Mouse (Mus musculus) cerebellum, adult 11 months (tissue): Measurements from ENCODE around the gene Pecam1.
"Not testable (repeated sequence)": the region's sequence is repeated elsewhere in the genome, so short reads cannot be mapped to it uniquely, and the experiment has no call there.

Experiments
- DNase-seq: peaks from one replicate; pipeline ENCODE4 v3.0.0; 2022

Pecam1 gene

DNA sequence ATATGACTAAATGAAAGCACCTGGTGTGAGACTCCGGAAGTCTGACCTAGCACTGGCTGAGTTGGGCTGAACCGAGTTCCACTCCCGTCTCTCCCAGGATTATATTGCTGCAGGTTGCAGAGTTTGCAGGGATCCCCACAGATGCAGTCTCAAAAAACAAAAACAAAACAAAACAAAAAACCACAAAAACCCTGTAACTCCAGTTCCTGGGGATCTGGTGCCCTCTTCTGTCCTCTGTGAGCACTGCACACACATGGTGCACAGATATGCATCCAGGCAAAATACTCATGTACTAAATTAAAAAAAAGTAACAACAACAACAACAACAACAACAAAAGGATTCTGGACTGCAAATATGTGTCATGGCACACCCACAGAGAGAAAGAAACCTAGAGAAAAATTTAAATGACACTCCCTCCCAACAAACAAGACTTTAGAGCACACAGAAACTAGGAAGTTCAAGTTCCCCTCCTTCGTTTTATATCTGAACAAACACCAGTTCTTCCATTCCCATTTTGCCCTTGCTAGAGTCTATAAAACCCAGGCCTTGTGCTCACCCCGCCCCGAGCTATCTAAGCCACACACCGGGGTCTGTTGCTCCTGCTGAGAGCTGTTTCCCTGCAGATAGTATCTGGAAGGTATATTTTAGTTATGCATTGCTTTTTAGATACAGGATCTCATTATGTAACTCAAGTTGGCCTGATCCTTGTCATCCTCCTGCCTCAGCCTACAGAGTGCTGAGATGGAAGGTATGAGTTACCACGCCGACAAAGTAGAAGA is 20.0 kb upstream of the Pecam1 start:
- DNase-seq, result no peak

- DNase-seq, result no peak
Measured at GRCm38 (mm10) chr11:106767516-106767915, 17.1 kb upstream of the Pecam1 start.

GRCm38 (mm10) chr11:106766611-106767162 is 16.3 kb upstream of the Pecam1 start:
- no peak for DNase-seq

DNA sequence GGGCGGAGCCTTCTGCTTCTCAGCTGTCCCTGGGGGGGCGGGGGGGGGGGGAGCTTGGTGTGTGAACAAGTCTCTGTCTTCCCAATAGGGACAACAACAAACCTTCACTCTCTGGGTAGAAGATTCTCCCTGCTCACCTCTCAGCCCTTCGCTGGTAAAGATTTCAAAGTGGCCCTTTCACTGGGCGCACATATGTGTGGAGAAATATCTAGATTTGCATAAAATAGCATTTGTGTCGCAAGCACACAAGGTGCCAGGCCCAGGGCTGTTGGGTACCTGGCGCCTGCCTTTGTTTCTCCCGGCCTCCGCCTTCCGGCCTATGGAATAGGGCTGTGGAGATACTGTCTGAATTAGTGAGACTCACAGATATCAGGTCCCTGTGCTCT is 12.4 kb upstream of the Pecam1 start:
- no peak for DNase-seq

DNA sequence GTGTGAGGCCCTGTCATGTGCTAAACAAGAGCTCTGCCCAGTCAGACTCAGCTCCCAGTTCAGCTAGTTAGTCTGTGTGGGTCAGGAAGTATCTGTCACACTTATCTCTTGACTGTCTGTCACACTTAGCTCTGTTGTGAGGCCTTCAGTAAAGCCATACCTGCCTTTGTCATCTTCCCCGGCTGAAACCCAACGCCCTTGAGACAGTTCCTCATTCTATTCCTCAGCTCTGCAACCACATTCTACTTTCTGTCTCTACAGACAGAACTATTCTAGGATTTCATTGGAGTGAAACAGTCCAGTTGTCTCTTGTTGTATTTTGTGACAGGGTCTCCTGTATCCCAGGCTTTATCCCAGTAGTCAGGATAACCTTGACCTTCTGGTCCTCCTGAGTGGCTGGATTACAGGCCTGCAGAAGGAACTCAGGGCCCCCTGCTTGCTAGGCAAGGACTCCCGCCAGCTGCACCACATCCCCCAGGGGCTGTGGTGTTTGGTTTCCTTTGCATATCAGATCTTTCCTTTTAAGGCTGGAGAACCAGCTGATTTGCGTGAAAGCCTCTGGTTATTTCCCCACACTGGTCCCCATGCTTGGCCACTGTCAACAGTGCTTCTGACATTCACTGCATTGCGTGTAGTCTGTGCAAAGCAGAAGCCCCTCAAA is 11.8 kb upstream of the Pecam1 start:
- no peak for DNase-seq

DNA sequence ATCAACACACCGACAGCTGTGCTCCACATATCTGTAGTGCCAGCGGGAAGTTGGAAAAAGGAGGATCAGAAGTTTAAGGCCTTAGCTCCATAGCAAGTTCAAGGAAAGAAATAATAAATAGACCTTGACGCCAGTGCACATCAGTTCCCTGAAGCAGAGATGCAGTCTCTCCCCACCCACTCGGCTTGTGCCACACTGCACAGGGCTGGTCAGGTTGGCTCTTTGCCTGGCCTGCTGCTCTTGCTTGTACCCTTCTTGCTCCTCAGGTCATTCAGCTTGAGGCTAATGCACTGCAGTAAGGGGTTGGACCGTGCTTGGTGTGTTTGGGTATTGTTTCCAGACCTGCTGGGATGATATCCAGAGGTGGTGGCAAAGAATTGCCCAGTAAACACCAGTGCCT is 10.1 kb upstream of the Pecam1 start:
- DNase-seq, result no peak

- no peak for DNase-seq
Measured at GRCm38 (mm10) chr11:106759028-106759427, 8.6 kb upstream of the Pecam1 start.

GRCm38 (mm10) chr11:106755583-106755982 is 5.2 kb upstream of the Pecam1 start:
- DNase-seq, result no peak

DNA sequence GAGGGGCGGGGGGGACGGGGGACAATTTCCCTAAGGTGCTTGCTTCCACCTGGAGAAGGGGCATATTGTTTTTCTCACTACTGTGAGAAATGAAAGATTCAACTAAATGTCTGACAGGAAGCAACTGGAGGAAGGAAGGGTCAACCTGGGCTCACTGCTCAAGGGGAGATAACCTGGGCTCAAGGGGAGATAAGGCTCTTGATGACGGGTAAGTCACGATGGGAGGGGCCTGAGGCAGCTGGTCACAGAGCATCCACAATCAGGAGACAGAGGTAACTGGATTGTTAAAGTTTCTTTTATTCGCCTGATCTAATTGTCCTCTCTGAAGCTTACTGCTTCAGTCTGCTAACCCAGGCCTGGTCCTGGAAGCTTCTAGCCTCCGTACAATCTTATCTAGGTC is 2.9 kb upstream of the Pecam1 start:
- no peak for DNase-seq

DNA sequence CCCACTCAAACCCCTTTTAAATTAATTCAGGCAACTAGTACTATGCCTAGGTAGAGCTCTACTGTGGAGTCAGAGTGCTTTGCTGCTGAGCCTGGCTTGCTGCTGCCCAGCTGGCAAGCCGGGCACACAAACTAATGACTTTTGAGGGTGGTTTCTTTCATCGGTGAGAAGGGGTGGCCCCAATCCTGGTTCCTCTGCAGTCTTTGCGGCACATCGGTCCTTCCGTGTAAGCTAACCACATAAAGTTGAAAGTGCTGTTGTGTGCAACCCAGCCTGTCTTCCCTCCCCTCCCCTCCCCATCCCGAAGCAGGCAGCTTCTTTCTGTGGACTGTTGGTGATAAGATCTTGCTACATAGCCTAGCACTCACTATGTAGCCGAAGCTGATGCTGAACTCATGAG is 1.7 kb upstream of the Pecam1 start:
- DNase-seq, result no peak

- no peak for DNase-seq
Measured at GRCm38 (mm10) chr11:106751039-106752018, 901 bp upstream of the Pecam1 start, which contains the start of gene Milr1. TSS of gene Milr1 (plus strand) at chr11:106751226.

DNA sequence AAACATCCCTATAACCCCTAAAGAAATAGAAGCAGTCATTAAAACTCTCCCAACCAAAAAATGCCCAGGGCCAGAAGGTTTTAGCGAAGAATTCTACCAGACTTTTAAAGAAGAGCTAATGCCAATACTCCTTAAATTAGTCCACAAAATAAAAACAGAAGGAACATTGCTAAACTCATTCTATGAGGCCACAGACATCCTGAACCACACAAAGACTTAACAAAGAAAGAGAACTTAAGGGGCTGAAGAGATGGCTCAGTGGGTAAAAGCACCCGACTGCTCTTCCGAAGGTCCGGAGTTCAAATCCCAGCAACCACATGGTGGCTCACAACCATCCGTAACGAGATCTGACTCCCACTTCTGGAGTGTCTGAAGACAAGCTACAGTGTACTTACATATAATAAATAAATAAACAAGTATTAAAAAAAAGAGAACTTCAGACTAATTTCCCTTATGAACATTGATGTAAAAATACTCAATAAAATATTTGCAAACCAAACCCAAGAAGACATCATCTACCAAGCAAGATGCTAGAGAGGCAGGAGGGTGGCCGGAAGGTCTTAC is 789 bp downstream of the Pecam1 start:
- DNase-seq, result not testable (repeated sequence)

DNA sequence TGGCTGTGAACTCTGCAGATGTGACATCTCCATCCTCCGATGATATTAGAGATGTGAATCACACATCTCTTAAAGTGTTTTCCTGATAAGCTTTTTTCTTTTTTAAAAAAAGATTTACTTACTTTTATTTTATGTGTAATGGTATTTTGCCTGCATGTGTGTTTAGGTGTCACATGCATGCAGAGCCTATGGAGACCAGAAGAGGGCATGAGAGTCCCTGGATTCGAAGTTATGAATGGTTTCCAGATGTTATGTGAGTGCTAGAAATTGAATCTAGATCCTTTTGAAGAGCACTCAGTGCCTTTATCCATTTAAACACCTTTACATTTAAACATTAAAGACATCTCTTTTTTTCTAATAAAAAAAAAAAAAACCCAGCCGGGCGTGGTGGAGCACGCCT is 5.5 kb downstream of the Pecam1 start:
- no peak for DNase-seq

- no peak for DNase-seq
Measured at GRCm38 (mm10) chr11:106742388-106742841, 8.0 kb downstream of the Pecam1 start.

GRCm38 (mm10) chr11:106741826-106742225 is 8.6 kb downstream of the Pecam1 start:
- DNase-seq, result no peak

- DNase-seq, result no peak
Measured at GRCm38 (mm10) chr11:106741232-106741631, 9.2 kb downstream of the Pecam1 start.

GRCm38 (mm10) chr11:106740724-106741123 is 9.7 kb downstream of the Pecam1 start:
- not testable (repeated sequence) for DNase-seq

DNA sequence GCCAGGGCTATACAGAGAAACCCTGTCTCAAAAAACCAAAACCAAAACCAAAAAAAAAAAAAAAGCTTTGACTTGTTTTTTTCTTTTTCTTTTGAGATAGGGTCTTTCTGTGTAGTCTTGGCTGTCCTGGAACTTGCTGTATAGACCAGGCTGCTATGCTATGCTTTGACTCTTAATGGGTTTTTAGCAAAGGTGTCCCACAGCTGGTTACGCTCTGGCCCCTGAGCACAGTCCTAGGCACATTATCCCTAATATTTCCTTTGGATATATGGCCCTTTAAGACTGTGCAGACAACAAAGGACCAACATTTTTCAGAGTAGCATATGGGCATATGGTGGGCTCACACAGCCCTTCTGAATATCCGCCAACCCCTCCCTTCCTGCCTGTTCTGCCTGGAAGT is 11.3 kb downstream of the Pecam1 start:
- no peak for DNase-seq

GRCm38 (mm10) chr11:106737178-106737621 is 13.2 kb downstream of the Pecam1 start:
- no peak for DNase-seq

DNA sequence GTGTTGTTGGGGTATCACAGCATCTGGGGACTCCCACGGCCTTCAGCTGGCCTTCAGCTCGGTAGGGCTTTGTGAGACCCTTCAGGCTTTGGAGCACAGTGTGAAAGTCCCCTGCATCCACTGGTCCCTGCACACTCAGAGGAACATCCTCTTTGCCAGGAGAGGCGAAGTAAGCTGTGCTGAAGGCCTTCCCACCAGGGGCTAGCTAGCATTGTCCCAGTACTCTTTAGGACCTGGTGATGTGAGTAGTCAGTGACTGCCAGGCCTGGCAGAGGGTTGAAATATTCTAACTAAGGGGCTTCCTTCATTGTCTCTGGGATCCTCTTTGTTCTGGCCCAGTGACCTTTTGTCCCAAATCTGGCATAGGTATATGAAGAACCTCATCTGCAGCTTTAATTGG is 13.8 kb downstream of the Pecam1 start:
- no peak for DNase-seq

GRCm38 (mm10) chr11:106730714-106731113 is 19.7 kb downstream of the Pecam1 start:
- no peak for DNase-seq

GRCm38 (mm10) chr11:106729656-106730055 is 20.8 kb downstream of the Pecam1 start:
- DNase-seq, result no peak
